Mouse (Mus musculus): ENCODE results near the gene Ap3d1. TPM values are rescaled to one million over a fixed set of nuclear protein-coding genes. Genes with fewer than 3 reads are reported as not detected.

Gene Ap3d1
- polyA plus RNA-seq, 1 experiment from 2014 or later: 54.2 TPM

GRCm38 (mm10) chr10:80694159-80694938 is 47.7 kb downstream of the Ap3d1 start:
- H3K9me3 ChIP-seq (replicated peaks; ENCODE audit: low read length): no peaks in the 10 kb centered on the region
- no peaks in the 10 kb centered on the region for H3K27me3 ChIP-seq (ENCODE audit: insufficient read depth, low read length)
- no peak for TF ChIP-seq CTCF (IDR thresholded peaks at IDR 0.05; ENCODE audit: low read depth)
- peaks cover 25% of the 10 kb centered on the region for H3K36me3 ChIP-seq (ENCODE audit: insufficient read depth, low read length)
- 0 out of 2 replicates have a peak overlapping the region, but pooled peaks have one; percentile 1 for H3K9ac ChIP-seq (ENCODE audit: low read depth, low read length)
- ATAC-seq (replicated peaks; ENCODE audit: low FRiP score, low read depth) (no peak), DNase-seq (ENCODE audit: low spot score) (no peak)
- peaks cover 22% of the 10 kb centered on the region; the same call in 1 of the 2 replicates for H3K4me1 ChIP-seq (replicated peaks; ENCODE audit: insufficient read depth, low read length)
- H3K27ac ChIP-seq: no peak overlapping the region
- 91% methylated on average over 13 of the region's 13 CpGs for WGBS
- no peak overlapping the region for H3K4me3 ChIP-seq (replicated peaks; ENCODE audit: low read depth, low read length)
- no peak overlapping the region for H3K4me2 ChIP-seq (ENCODE audit: low read length)

GRCm38 (mm10) chr10:80693401-80694045 is 48.5 kb downstream of the Ap3d1 start:
- peaks cover 22% of the 10 kb centered on the region; the same call in 1 of the 2 replicates for H3K4me1 ChIP-seq (replicated peaks; ENCODE audit: insufficient read depth, low read length)
- no peaks in the 10 kb centered on the region for H3K27me3 ChIP-seq (ENCODE audit: insufficient read depth, low read length)
- 0 out of 2 replicates have a peak overlapping the region, but pooled peaks have one; percentile 13 for H3K27ac ChIP-seq
- no peak overlapping the region for H3K4me3 ChIP-seq (replicated peaks; ENCODE audit: low read depth, low read length)
- no peak for DNase-seq (ENCODE audit: low spot score)
- no peak overlapping the region for H3K4me2 ChIP-seq (ENCODE audit: low read length)
- peaks cover 23% of the 10 kb centered on the region for H3K36me3 ChIP-seq (ENCODE audit: insufficient read depth, low read length)
- ATAC-seq (replicated peaks; ENCODE audit: low FRiP score, low read depth): no peak; the same call in 1 of the 2 replicates
- TF ChIP-seq CTCF (IDR thresholded peaks at IDR 0.05; ENCODE audit: low read depth): no peak
- 69% methylated on average over 12 of the region's 12 CpGs for WGBS
- no peaks in the 10 kb centered on the region for H3K9me3 ChIP-seq (replicated peaks; ENCODE audit: low read length)
- H3K9ac ChIP-seq (ENCODE audit: low read depth, low read length): peak overlapping the region; percentile 23; the same call in 1 of the 2 replicates

GRCm38 (mm10) chr10:80692249-80693165 is 49.6 kb downstream of the Ap3d1 start:
- Histone ChIP-seq H3K27me3 (ENCODE audit: insufficient read depth, low read length) (no peaks in the 10 kb centered on the region), H3K36me3 (ENCODE audit: insufficient read depth, low read length) (peaks cover 21% of the 10 kb centered on the region), H3K9me3 (replicated peaks; ENCODE audit: low read length) (no peaks in the 10 kb centered on the region), H3K27ac (no peak overlapping the region), H3K4me1 (replicated peaks; ENCODE audit: insufficient read depth, low read length) (peaks cover 22% of the 10 kb centered on the region; the same call in 1 of the 2 replicates), H3K4me3 (replicated peaks; ENCODE audit: low read depth, low read length) (no peak overlapping the region), H3K4me2 (ENCODE audit: low read length) (no peak overlapping the region), H3K9ac (ENCODE audit: low read depth, low read length) (peak overlapping the region; percentile 23; the same call in 1 of the 2 replicates)
- 70% methylated on average over 14 of the region's 14 CpGs for WGBS
- ATAC-seq (replicated peaks; ENCODE audit: low FRiP score, low read depth): no peak
- no peak for TF ChIP-seq CTCF (IDR thresholded peaks at IDR 0.05; ENCODE audit: low read depth)
- DNase-seq (ENCODE audit: low spot score): no peak

GRCm38 (mm10) chr10:80687850-80688249 is 54.2 kb downstream of the Ap3d1 start:
- no peaks in the 10 kb centered on the region for H3K27me3 ChIP-seq (ENCODE audit: insufficient read depth, low read length)
- 17% methylated on average over 5 of the region's 5 CpGs for WGBS
- H3K9ac ChIP-seq (ENCODE audit: low read depth, low read length): no peak overlapping the region
- no peak overlapping the region for H3K27ac ChIP-seq
- TF ChIP-seq CTCF (IDR thresholded peaks at IDR 0.05; ENCODE audit: low read depth): peak; percentile 82
- H3K4me1 ChIP-seq (replicated peaks; ENCODE audit: insufficient read depth, low read length): no peaks in the 10 kb centered on the region
- ATAC-seq (replicated peaks; ENCODE audit: low FRiP score, low read depth): peak; percentile 75; the same call in 1 of the 2 replicates
- H3K9me3 ChIP-seq (replicated peaks; ENCODE audit: low read length): no peaks in the 10 kb centered on the region
- H3K4me3 ChIP-seq (replicated peaks; ENCODE audit: low read depth, low read length): no peak overlapping the region
- H3K36me3 ChIP-seq (ENCODE audit: insufficient read depth, low read length): peaks cover 27% of the 10 kb centered on the region
- H3K4me2 ChIP-seq (ENCODE audit: low read length): no peak overlapping the region
- DNase-seq (ENCODE audit: low spot score): peak; percentile 90

GRCm38 (mm10) chr10:80686617-80687016 is 55.4 kb downstream of the Ap3d1 start:
- Histone ChIP-seq H3K4me2 (ENCODE audit: low read length) (no peak overlapping the region), H3K36me3 (ENCODE audit: insufficient read depth, low read length) (peaks cover 27% of the 10 kb centered on the region), H3K4me1 (replicated peaks; ENCODE audit: insufficient read depth, low read length) (no peaks in the 10 kb centered on the region), H3K9ac (ENCODE audit: low read depth, low read length) (no peak overlapping the region), H3K9me3 (replicated peaks; ENCODE audit: low read length) (no peaks in the 10 kb centered on the region), H3K27ac (no peak overlapping the region), H3K27me3 (ENCODE audit: insufficient read depth, low read length) (no peaks in the 10 kb centered on the region), H3K4me3 (replicated peaks; ENCODE audit: low read depth, low read length) (no peak overlapping the region)
- no peak for TF ChIP-seq CTCF (IDR thresholded peaks at IDR 0.05; ENCODE audit: low read depth)
- DNase-seq (ENCODE audit: low spot score): no peak
- WGBS: 100% methylated on average over 3 of the region's 3 CpGs
- no peak for ATAC-seq (replicated peaks; ENCODE audit: low FRiP score, low read depth)

- WGBS: 89% methylated on average over 4 of the region's 4 CpGs
- ATAC-seq (replicated peaks; ENCODE audit: low FRiP score, low read depth): no peak
- H3K9ac ChIP-seq (ENCODE audit: low read depth, low read length): no peak overlapping the region
Measured at GRCm38 (mm10) chr10:80684984-80685383, 57.1 kb downstream of the Ap3d1 start.

More at GRCm38 (mm10) chr10:80684984-80685383, 57.1 kb downstream of the Ap3d1 start:
- Histone ChIP-seq H3K4me3 (replicated peaks; ENCODE audit: low read depth, low read length) (no peak overlapping the region), H3K4me1 (replicated peaks; ENCODE audit: insufficient read depth, low read length) (peaks cover 4% of the 10 kb centered on the region), H3K9me3 (replicated peaks; ENCODE audit: low read length) (no peaks in the 10 kb centered on the region), H3K4me2 (ENCODE audit: low read length) (no peak overlapping the region), H3K27me3 (ENCODE audit: insufficient read depth, low read length) (no peaks in the 10 kb centered on the region), H3K27ac (no peak overlapping the region), H3K36me3 (ENCODE audit: insufficient read depth, low read length) (peaks cover 13% of the 10 kb centered on the region)
- no peak for DNase-seq (ENCODE audit: low spot score)
- no peak for TF ChIP-seq CTCF (IDR thresholded peaks at IDR 0.05; ENCODE audit: low read depth)

All from kidney, postnatal 0 days (tissue).